Mouse (Mus musculus) heart, embryonic 12.5 days (tissue): ENCODE results near the gene Gm5269. TPM values are rescaled to one million over a fixed set of nuclear protein-coding genes. Genes with fewer than 3 reads are reported as not detected.

Experiments
- ATAC-seq: fragments of 200-750 bp; cut with Nextera tagmentation; 2 replicates; pipeline ENCODE4 v1.8.0; 2017; ENCODE audit warnings: moderate TSS enrichment, moderate library complexity; ENCODE audit not compliant: insufficient number of reproducible peaks, low FRiP score
- H3K27ac ChIP-seq: fragments of 300-500 bp; sonication (generic); 2 replicates; pipeline ENCODE4 v1.5.1; 2016; ENCODE audit warnings: mild to moderate bottlenecking, moderate library complexity; ENCODE audit not compliant: poor library complexity, severe bottlenecking
- H3K27me3 ChIP-seq: fragments of 300-500 bp; sonication (generic); replicated peaks from 2 replicates; pipeline ENCODE4 v1.6.1; 2016; ENCODE audit warnings: mild to moderate bottlenecking, moderate library complexity
- H3K36me3 ChIP-seq: fragments of 300-500 bp; sonication (generic); 2 replicates; pipeline ENCODE4 v1.6.1; 2016; ENCODE audit warnings: mild to moderate bottlenecking, moderate library complexity
- H3K4me1 ChIP-seq: fragments of 300-500 bp; sonication (generic); replicated peaks from 2 replicates; pipeline ENCODE4 v1.6.1; 2016; ENCODE audit warnings: mild to moderate bottlenecking
- H3K4me2 ChIP-seq: fragments of 300-500 bp; sonication (generic); 2 replicates; pipeline ENCODE4 v1.6.1; 2016; ENCODE audit warnings: mild to moderate bottlenecking, moderate library complexity
- H3K4me3 ChIP-seq: fragments of 300-500 bp; sonication (generic); 2 replicates; pipeline ENCODE4 v1.5.1; 2016; ENCODE audit warnings: mild to moderate bottlenecking
- H3K9ac ChIP-seq: fragments of 300-500 bp; sonication (generic); 2 replicates; pipeline ENCODE4 v1.6.1; 2016; ENCODE audit warnings: mild to moderate bottlenecking, moderate library complexity
- H3K9me3 ChIP-seq: fragments of 300-500 bp; sonication (generic); replicated peaks from 2 replicates; pipeline ENCODE4 v1.6.1; 2016; ENCODE audit warnings: mild to moderate bottlenecking, moderate library complexity
- WGBS: fragments of 180-500 bp; shearing (Covaris S2); methylation state at CpG from one replicate; pipeline ENCODE4 v1.1.7; 2016; 5-methylcytosine and 5-hydroxymethylcytosine counted together
- polyA plus RNA-seq: library from polyadenylated mRNA; unstranded; fragments of >200 nt; fragmentation: Nextera tagmentation; extraction: Ambion mirVana; gene quantifications from 2 replicates; pipeline ENCODE4 v1.2.1, GENCODE M21; 2016

Gene Gm5269
- polyA plus RNA-seq, 1 experiment from 2014 or later: not detected

DNA sequence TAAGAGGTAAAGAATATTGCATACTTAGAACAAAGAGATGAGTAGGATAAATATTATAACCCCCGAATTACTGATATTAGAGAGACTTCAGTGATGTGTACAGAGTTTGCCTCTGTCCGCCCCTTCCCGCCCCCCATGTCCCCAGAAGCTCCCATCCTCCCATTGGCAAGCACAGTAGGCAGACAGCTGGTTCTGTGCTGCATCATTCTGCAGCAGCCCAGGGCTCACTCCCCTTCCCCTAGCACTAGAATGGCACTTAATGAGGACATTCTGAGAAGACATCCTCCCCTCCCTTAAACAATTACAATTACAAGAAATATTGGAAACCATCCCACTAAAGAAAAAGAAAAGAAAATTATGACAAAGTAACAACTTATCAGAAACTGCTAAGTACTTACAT lies 26.4 kb downstream of the Gm5269 start:
- 84% methylated on average over 3 of the region's 3 CpGs for WGBS
- H3K4me1 ChIP-seq: peaks cover 17% of the 10 kb centered on the region
- H3K27me3 ChIP-seq: no peaks in the 10 kb centered on the region

GRCm38 (mm10) chr1:45861162-45861561 lies 28.9 kb downstream of the Gm5269 start:
- H3K27ac ChIP-seq: no peak overlapping the region
- H3K4me2 ChIP-seq: no peak overlapping the region
- H3K9me3 ChIP-seq: no peaks in the 10 kb centered on the region
- H3K36me3 ChIP-seq: no peaks in the 10 kb centered on the region
- no peaks in the 10 kb centered on the region for H3K27me3 ChIP-seq
- no peak overlapping the region for H3K4me3 ChIP-seq
- H3K9ac ChIP-seq: no peak overlapping the region
- peaks cover 15% of the 10 kb centered on the region for H3K4me1 ChIP-seq
- no peak for ATAC-seq

More for the DNA sequence above, 26.4 kb downstream of the Gm5269 start:
- no peak for ATAC-seq
- H3K9ac ChIP-seq: no peak overlapping the region
- H3K9me3 ChIP-seq: no peaks in the 10 kb centered on the region
- no peak overlapping the region for H3K4me2 ChIP-seq
- H3K27ac ChIP-seq: no peak overlapping the region
- H3K4me3 ChIP-seq: no peak overlapping the region
- no peaks in the 10 kb centered on the region for H3K36me3 ChIP-seq

DNA sequence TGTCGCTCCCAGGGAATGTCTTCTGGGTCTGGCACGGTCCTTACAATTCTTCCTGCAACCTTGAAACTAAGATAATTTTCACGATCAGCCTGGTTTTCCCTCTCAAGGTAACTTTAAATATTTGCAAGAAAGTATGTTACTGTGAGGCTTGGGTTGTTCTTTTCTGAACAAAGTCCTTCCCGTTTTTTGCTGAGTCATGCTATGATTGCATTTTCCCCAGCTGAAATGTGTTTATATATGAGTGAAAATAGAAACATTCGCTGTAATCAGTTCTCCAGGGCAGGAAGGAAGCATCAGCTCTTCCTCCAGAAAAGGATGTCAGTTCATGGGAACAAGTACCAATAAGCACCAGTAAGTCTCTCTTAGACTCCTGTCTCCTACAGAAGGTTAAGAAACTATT lies 29.7 kb downstream of the Gm5269 start:
- H3K27ac ChIP-seq: 0 out of 2 replicates have a peak overlapping the region, but pooled peaks have one; percentile 27
- no peaks in the 10 kb centered on the region for H3K36me3 ChIP-seq
- H3K27me3 ChIP-seq: no peaks in the 10 kb centered on the region
- no peak overlapping the region for H3K9ac ChIP-seq
- ATAC-seq: peak; percentile 57; the same call in 1 of the 2 replicates
- peaks cover 9% of the 10 kb centered on the region for H3K4me1 ChIP-seq
- no peak overlapping the region for H3K4me3 ChIP-seq
- H3K9me3 ChIP-seq: no peaks in the 10 kb centered on the region
- no peak overlapping the region for H3K4me2 ChIP-seq
- WGBS: 42% methylated on average over 5 of the region's 5 CpGs

DNA sequence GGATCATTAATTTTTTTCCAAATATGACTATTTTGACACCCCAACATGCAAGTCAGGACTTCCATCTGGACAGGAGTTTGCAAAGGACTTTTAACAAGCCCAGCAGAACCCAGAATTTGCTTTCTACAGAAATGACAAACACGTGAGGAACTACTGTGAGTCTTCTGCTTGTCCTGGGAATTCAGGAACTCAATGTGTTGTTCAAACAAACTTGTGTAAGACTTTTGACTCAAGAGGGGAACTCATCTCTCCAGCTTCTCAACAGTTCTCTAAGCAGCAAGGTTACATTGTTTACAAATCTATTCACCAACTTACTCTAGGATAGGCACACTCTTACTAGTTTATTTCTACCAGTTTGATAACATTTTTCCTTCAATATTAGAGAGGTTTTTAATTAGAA lies 32.0 kb downstream of the Gm5269 start:
- H3K4me3 ChIP-seq: no peak overlapping the region

GRCm38 (mm10) chr1:45845466-45845865 lies 44.6 kb downstream of the Gm5269 start:
- H3K9me3 ChIP-seq: 0 out of 2 replicates have a peak, but pooled peaks cover 2% of the 10 kb centered on the region
- H3K4me1 ChIP-seq: peaks cover 3% of the 10 kb centered on the region; the same call in 1 of the 2 replicates
- no peak overlapping the region for H3K4me3 ChIP-seq
- WGBS: 85% methylated on average over 1 of the region's 1 CpGs
- no peaks in the 10 kb centered on the region for H3K27me3 ChIP-seq
- H3K9ac ChIP-seq: no peak overlapping the region
- no peak for ATAC-seq
- H3K27ac ChIP-seq: no peak overlapping the region
- no peak overlapping the region for H3K4me2 ChIP-seq
- no peaks in the 10 kb centered on the region for H3K36me3 ChIP-seq

More for the DNA sequence above, 32.0 kb downstream of the Gm5269 start:
- H3K9me3 ChIP-seq: no peaks in the 10 kb centered on the region
- H3K36me3 ChIP-seq: no peaks in the 10 kb centered on the region
- no peak overlapping the region for H3K9ac ChIP-seq
- H3K4me2 ChIP-seq: no peak overlapping the region
- WGBS: 58% methylated on average over 1 of the region's 1 CpGs
- H3K27me3 ChIP-seq: no peaks in the 10 kb centered on the region
- no peak for ATAC-seq
- H3K4me1 ChIP-seq: no peaks in the 10 kb centered on the region; the same call in 1 of the 2 replicates
- H3K27ac ChIP-seq: no peak overlapping the region

Other genes with a start within 250 kb of the Gm5269 start
- 37.4 and 42.9 TPM in 2 replicates for gene Wdr75, start 95.1 kb downstream of the Gm5269 start, polyA plus RNA-seq
- 19.2 and 19.8 TPM in 2 replicates for gene Slc40a1, start 36.2 kb upstream of the Gm5269 start, polyA plus RNA-seq
- 2.3 and 2.6 TPM in 2 replicates for gene Dnah7b, start 176.0 kb upstream of the Gm5269 start, polyA plus RNA-seq